ENCODE assay signal across 7 mouse cellular contexts in the genomic region with DNA sequence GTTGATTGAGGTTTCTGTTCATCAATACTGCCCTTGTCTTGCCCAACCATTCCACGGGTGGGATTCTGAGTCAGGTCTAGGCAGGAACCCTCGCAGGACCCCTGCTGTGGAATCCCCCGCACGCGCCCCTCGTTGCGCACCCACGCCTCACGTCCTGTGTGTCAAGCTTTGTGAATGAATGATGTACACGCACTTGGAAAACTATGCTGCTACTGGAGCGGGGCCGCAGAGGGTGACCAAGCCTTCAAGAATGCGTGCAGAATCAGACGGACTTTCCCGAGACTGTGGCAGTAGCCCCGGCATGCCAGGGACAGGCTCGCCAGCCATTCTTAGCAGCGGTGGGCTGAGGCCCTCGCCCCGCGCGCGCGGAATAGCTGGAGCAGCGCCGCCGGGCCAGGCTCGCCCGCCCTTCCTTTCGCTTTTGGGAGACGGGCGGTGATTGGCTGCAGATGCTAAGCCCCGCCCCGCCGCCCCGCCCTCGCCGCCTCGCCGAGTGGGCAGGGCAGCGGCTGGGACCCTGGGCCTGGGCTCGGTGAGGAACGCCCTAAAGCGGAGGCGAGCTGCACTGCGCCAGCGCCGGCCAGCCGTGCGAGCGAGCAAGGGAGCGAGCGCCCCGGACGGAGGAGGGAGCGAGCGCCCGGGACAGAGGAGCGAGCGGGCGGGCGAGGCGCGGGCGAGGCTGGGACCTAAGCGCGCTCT. TPM values are rescaled to one million over a fixed set of nuclear protein-coding genes. Genes with fewer than 3 reads are reported as not detected.
DNase-seq lines count a peak whose midpoint lies in the region; ATAC-seq lines count a peak whose summit lies in the region.

No protein-coding gene starts in this region.

- peaks cover 40% of the 10 kb centered on the region for H3K4me1 ChIP-seq in embryonic facial prominence, embryonic 10.5 days
- peaks cover 7% of the 10 kb centered on the region for H3K4me1 ChIP-seq in midbrain, embryonic 11.5 days (ENCODE audit: control insufficient read depth, insufficient read depth, low read length)

- H3K4me2 ChIP-seq in midbrain, embryonic 11.5 days, result peak overlapping the region; percentile 80

- H3K9ac ChIP-seq in midbrain, embryonic 11.5 days (ENCODE audit: low read length), result peak overlapping the region; percentile 65

- H3K4me3 ChIP-seq in embryonic facial prominence, embryonic 10.5 days, result peak overlapping the region; percentile 72
- H3K4me3 ChIP-seq in midbrain, embryonic 11.5 days (ENCODE audit: low read depth, low read length), result peak overlapping the region; percentile 48

- DNase-seq in adrenal gland, postnatal 10 days, result peak; percentile 99
- peak; percentile 98 for DNase-seq in embryonic facial prominence, embryonic 10.5 days (ENCODE audit: low spot score)
- peak; percentile 93 for DNase-seq in kidney, adult 11 months
- DNase-seq in left cerebral cortex, postnatal 4 days, result peak; percentile 92
- DNase-seq in midbrain, embryonic 11.5 days (ENCODE audit: low spot score, missing footprints), result peak; percentile 99
- DNase-seq in right cerebral cortex, postnatal 4 days, result peak; percentile 85

- peak overlapping the region; percentile 87 for H3K27ac ChIP-seq in embryonic facial prominence, embryonic 10.5 days (replicated peaks)
- no peak overlapping the region for H3K27ac ChIP-seq in midbrain, embryonic 11.5 days (ENCODE audit: low read depth, low read length)

- peak; percentile 92 for ATAC-seq in granulocyte monocyte progenitor cell, adult 5-6 weeks (replicated peaks; ENCODE audit: poor library complexity, severe bottlenecking)
- peak; percentile 98 for ATAC-seq in midbrain, embryonic 11.5 days (ENCODE audit: low FRiP score)

- peaks cover 76% of the 10 kb centered on the region for H3K27me3 ChIP-seq in embryonic facial prominence, embryonic 10.5 days (replicated peaks; ENCODE audit: low read depth, poor library complexity, severe bottlenecking)
- H3K27me3 ChIP-seq in midbrain, embryonic 11.5 days (ENCODE audit: control insufficient read depth, insufficient read depth, low read length), result peaks cover 66% of the 10 kb centered on the region

- H3K9me3 ChIP-seq in embryonic facial prominence, embryonic 10.5 days, result no peaks in the 10 kb centered on the region
- H3K9me3 ChIP-seq in midbrain, embryonic 11.5 days (ENCODE audit: control insufficient read depth, low read length), result no peaks in the 10 kb centered on the region

- WGBS in embryonic facial prominence, embryonic 10.5 days, result under 1% methylated on average over 67 of the region's 67 CpGs
- WGBS in midbrain, embryonic 11.5 days, result 0% methylated on average over 58 of the region's 67 CpGs

- intact Hi-C loops in left cerebral cortex, postnatal 4 days (cut with DNase I), result no loop called here

- no peaks in the 10 kb centered on the region for H3K36me3 ChIP-seq in embryonic facial prominence, embryonic 10.5 days (replicated peaks)
- no peaks in the 10 kb centered on the region for H3K36me3 ChIP-seq in midbrain, embryonic 11.5 days (ENCODE audit: control insufficient read depth, insufficient read depth, low read length)

RNA-seq across cellular contexts. Expression of a gene that starts 59.6 kb away (rescaled TPM):
- 10 to 100 TPM; 75.0 to 82.4 TPM for total RNA-seq in adrenal gland, postnatal 10 days (2021)
- 34.0 and 38.6 TPM in 2 replicates for polyA plus RNA-seq in embryonic facial prominence, embryonic 10.5 days (2016; fragmentation: Nextera tagmentation; extraction: Ambion mirVana)
- total RNA-seq in granulocyte monocyte progenitor cell, adult 5-6 weeks (2014; fragmentation: Nextera tagmentation), result 3.9 and 5.2 TPM in 2 replicates
- 8.2 and 8.5 TPM in 2 replicates for total RNA-seq in granulocyte monocyte progenitor cell, adult 5-6 weeks (2017)
- total RNA-seq in left cerebral cortex, postnatal 4 days (2021), result 10 to 100 TPM; 26.5 to 27.2 TPM
- 21.7 and 22.9 TPM in 2 replicates for polyA plus RNA-seq in midbrain, embryonic 11.5 days (2014; fragmentation: Nextera tagmentation; extraction: Ambion mirVana)
